14 mouse cellular contexts compared by ENCODE assay signal in genomic region chr2:145655373-145655960, GRCm38 (mm10). TPM values are rescaled to one million over a fixed set of nuclear protein-coding genes. Genes with fewer than 3 reads are reported as not detected.
A peak's percentile ranks its signal among the peaks of the same experiment; 100 is the strongest.
DNase-seq lines count a peak whose midpoint lies in the region; ATAC-seq and TF ChIP-seq lines count a peak whose summit lies in the region.
"Had no signal": no experiment of that assay in that cellular context is flagged by ENCODE, and none has a peak within 500 bp of the region (broad histone marks: within the 10 kb centered on the region; RNA-seq: fewer than 3 reads in every experiment).

No protein-coding gene starts in this region.

- no peaks in the 10 kb centered on the region for H3K36me3 ChIP-seq in midbrain, embryonic 14.5 days (ENCODE audit: control insufficient read depth, insufficient read depth, low read length)

- H3K4me2 ChIP-seq in midbrain, embryonic 14.5 days (ENCODE audit: low read length): no peak overlapping the region

- no peak overlapping the region for H3K9ac ChIP-seq in midbrain, embryonic 14.5 days (replicated peaks; ENCODE audit: low read length)

- ATAC-seq in midbrain, embryonic 14.5 days (ENCODE audit: low FRiP score, low TSS enrichment): no peak; the same call in 1 of the 2 replicates
- ATAC-seq: Patski had no signal

- H3K4me3 ChIP-seq in midbrain, embryonic 14.5 days (replicated peaks; ENCODE audit: low read depth, low read length): no peak overlapping the region

- peak; percentile 34; the same call in 1 of the 2 replicates for TF ChIP-seq CTCF in brain, embryonic 14.5 days (IDR thresholded peaks at IDR 0.05; ENCODE audit: borderline replicate concordance, extremely low read depth, insufficient read depth, insufficient read length)

- TF ChIP-seq POLR2A in brain, embryonic 14.5 days (IDR thresholded peaks at IDR 0.05; ENCODE audit: borderline replicate concordance, extremely low read depth, insufficient read depth, insufficient read length, poor library complexity, severe bottlenecking): no peak

- DNase-seq in heart, adult 11 months: peak; percentile 42
- no peak for DNase-seq in heart, postnatal 10 days
- DNase-seq in kidney, postnatal 4 days: peak; percentile 44 to 57
- DNase-seq in kidney, adult 11 months: no peak
- DNase-seq in brain, embryonic 14.5 days (ENCODE audit: low read depth): no peak
- DNase-seq in midbrain, embryonic 14.5 days: peak; percentile 16
- no peak for DNase-seq in thymus, postnatal 36 days
- no peak for DNase-seq in frontal cortex, postnatal 36 days (ENCODE audit: low spot score in 2 of 2)
- DNase-seq: B cell, adult 2 months; cerebellum, postnatal 36 days; kidney, adult 9 months; thymus, adult 18-20 months had no signal

- H3K9me3 ChIP-seq in midbrain, embryonic 14.5 days (ENCODE audit: control insufficient read depth, low read length): no peaks in the 10 kb centered on the region

- intact Hi-C loops in heart, postnatal 10 days (cut with DNase I): no loop called here

- H3K27ac ChIP-seq in midbrain, embryonic 14.5 days (replicated peaks; ENCODE audit: low read depth, low read length): no peak overlapping the region

- H3K27me3 ChIP-seq in midbrain, embryonic 14.5 days (ENCODE audit: control insufficient read depth, insufficient read depth, low read length): no peaks in the 10 kb centered on the region
- H3K27me3 ChIP-seq: Patski had no signal

- WGBS in midbrain, embryonic 14.5 days: 32% methylated on average over 12 of the region's 12 CpGs

- H3K4me1 ChIP-seq in midbrain, embryonic 14.5 days (ENCODE audit: control insufficient read depth, insufficient read depth, low read length): 0 out of 2 replicates have a peak, but pooled peaks cover 3% of the 10 kb centered on the region

RNA-seq across cellular contexts. Expression of gene Rin2, which starts 19.5 kb away (rescaled TPM):
- total RNA-seq in heart, postnatal 10 days (2021): 10 to 100 TPM; 18.5 to 29.1 TPM
- polyA plus RNA-seq in brain, embryonic 14.5 days (2012; rRNA removed): 7.0 and 12.0 TPM in 2 replicates
- 9.5 and 14.6 TPM in 2 replicates for polyA plus RNA-seq in midbrain, embryonic 14.5 days (2014; fragmentation: Nextera tagmentation; extraction: Ambion mirVana)
- total RNA-seq: megakaryocyte-erythroid progenitor cell, adult 5-6 weeks had no signal

Comparison
In these comparisons a context has a peak if more than half of its experiments do, and no peak if none do; other contexts are left out.
1. DNase-seq: peak in heart, adult 11 months (single experiment), kidney, postnatal 4 days (2 of 2) and midbrain, embryonic 14.5 days (single experiment); none in heart, postnatal 10 days (0 of 2), kidney, adult 11 months (single experiment), brain, embryonic 14.5 days (single experiment), thymus, postnatal 36 days (0 of 2) and frontal cortex, postnatal 36 days (0 of 2).